Mouse (Mus musculus) lung, adult 10 weeks (tissue): ENCODE results near the gene Cnbp. TPM values are rescaled to one million over a fixed set of nuclear protein-coding genes. Genes with fewer than 3 reads are reported as not detected.

Experiments used
- polyA plus RNA-seq: library from polyadenylated mRNA; stranded (reverse); fragments of 350-450 nt; fragmentation: Illumina TruSeq; extraction: RNeasy Lipid Tissue Mini Kit (QIAGEN cat#74804); gene quantifications from one replicate; pipeline ENCODE4 v1.2.3, GENCODE M21; 2014; ENCODE audit warnings: low read depth, low replicate concordance; ENCODE audit not compliant: insufficient read depth

Cnbp gene
- polyA plus RNA-seq, result 343 TPM

GRCm38 (mm10) chr6:87850900-87851614 is at the start of gene Cnbp:
Gene Cnbp, minus strand, starts transcription at chr6:87851106.

GRCm38 (mm10) chr6:87887594-87888233 is 36.8 kb upstream of the Cnbp start, which contains the start of gene Copg1:
Gene Copg1, plus strand, starts transcription at chr6:87887814.

GRCm38 (mm10) chr6:87838551-87839197 is 12.2 kb downstream of the Cnbp start, which contains the start of gene Isy1:
Gene Isy1, minus strand, starts transcription at chr6:87838798.

GRCm38 (mm10) chr6:87835695-87836094 is 15.2 kb downstream of the Cnbp start, which contains the start of gene Gm45140:
Gene Gm45140, minus strand, starts transcription at chr6:87835795.

GRCm38 (mm10) chr6:87811675-87812338 is 39.1 kb downstream of the Cnbp start, which contains the start of gene Rab43:
Gene Rab43, minus strand, starts transcription at chr6:87812164.

Other genes starting within 250 kb of the Cnbp start
- 2.8 TPM for gene Aplf, start 178.9 kb downstream of the Cnbp start, polyA plus RNA-seq
- 2.0 TPM for gene Efcc1, start 120.2 kb downstream of the Cnbp start, polyA plus RNA-seq
- 4.0 TPM for gene Gp9, start 73.0 kb downstream of the Cnbp start, polyA plus RNA-seq
- gene Rab43, start 38.9 kb downstream of the Cnbp start, polyA plus RNA-seq, result 8.8 TPM
- gene Gm45140, start 15.3 kb downstream of the Cnbp start, polyA plus RNA-seq, result 2.6 TPM
- 23.1 TPM for gene Isy1, start 12.3 kb downstream of the Cnbp start, polyA plus RNA-seq
- 34.2 TPM for gene Copg1, start 36.7 kb upstream of the Cnbp start, polyA plus RNA-seq
- gene Hmces, start 62.8 kb upstream of the Cnbp start, polyA plus RNA-seq, result 17.0 TPM
- gene H1fx, start 130.5 kb upstream of the Cnbp start, polyA plus RNA-seq, result 3.4 TPM
- gene Rab7, start 194.2 kb upstream of the Cnbp start, polyA plus RNA-seq, result 197 TPM
- 123 TPM for gene Rpn1, start 233.4 kb upstream of the Cnbp start, polyA plus RNA-seq